Mouse (Mus musculus) midbrain, embryonic 13.5 days (tissue): ENCODE results near the gene Cidec. TPM values are rescaled to one million over a fixed set of nuclear protein-coding genes. Genes with fewer than 3 reads are reported as not detected.

ENCODE experiments used
- ATAC-seq: fragments of 200-750 bp; cut with Nextera tagmentation; 2 replicates; pipeline ENCODE4 v1.8.0; 2017; ENCODE audit warnings: mild to moderate bottlenecking, moderate TSS enrichment, moderate library complexity
- H3K27ac ChIP-seq: fragments of 300-500 bp; sonication (generic); 2 replicates; pipeline ENCODE4 v1.5.1; 2015; ENCODE audit warnings: inconsistent platforms, mild to moderate bottlenecking, moderate library complexity
- H3K27me3 ChIP-seq: fragments of 300-500 bp; sonication (generic); 2 replicates; pipeline ENCODE4 v1.6.1; 2015; ENCODE audit warnings: mild to moderate bottlenecking, inconsistent platforms
- H3K36me3 ChIP-seq: fragments of 300-500 bp; sonication (generic); 2 replicates; pipeline ENCODE4 v1.6.1; 2015; ENCODE audit warnings: mild to moderate bottlenecking, inconsistent platforms
- H3K4me1 ChIP-seq: fragments of 300-500 bp; sonication (generic); replicated peaks from 2 replicates; pipeline ENCODE4 v1.6.1; 2015; ENCODE audit warnings: inconsistent platforms
- H3K4me2 ChIP-seq: fragments of 300-500 bp; sonication (generic); replicated peaks from 2 replicates; pipeline ENCODE4 v1.6.1; 2015; ENCODE audit warnings: moderate library complexity, mild to moderate bottlenecking, inconsistent platforms
- H3K4me3 ChIP-seq: fragments of 300-500 bp; sonication (generic); replicated peaks from 2 replicates; pipeline ENCODE4 v1.5.1; 2015; ENCODE audit warnings: mild to moderate bottlenecking, inconsistent platforms
- H3K9ac ChIP-seq: fragments of 300-500 bp; sonication (generic); replicated peaks from 2 replicates; pipeline ENCODE4 v1.6.1; 2015; ENCODE audit warnings: mild to moderate bottlenecking, inconsistent platforms
- H3K9me3 ChIP-seq: fragments of 300-500 bp; sonication (generic); 2 replicates; pipeline ENCODE4 v1.6.1; 2016; ENCODE audit warnings: mild to moderate bottlenecking, inconsistent platforms
- WGBS: fragments of 180-500 bp; shearing (Covaris S2); methylation state at CpG from one replicate; pipeline ENCODE4 v1.1.7; 2015; 5-methylcytosine and 5-hydroxymethylcytosine counted together
- polyA plus RNA-seq: library from polyadenylated mRNA; unstranded; fragments of >200 nt; fragmentation: Nextera tagmentation; extraction: Ambion mirVana; gene quantifications from 2 replicates; pipeline ENCODE4 v1.2.1, GENCODE M21; 2015

Gene Cidec
- polyA plus RNA-seq, 1 experiment from 2014 or later = not detected

DNA sequence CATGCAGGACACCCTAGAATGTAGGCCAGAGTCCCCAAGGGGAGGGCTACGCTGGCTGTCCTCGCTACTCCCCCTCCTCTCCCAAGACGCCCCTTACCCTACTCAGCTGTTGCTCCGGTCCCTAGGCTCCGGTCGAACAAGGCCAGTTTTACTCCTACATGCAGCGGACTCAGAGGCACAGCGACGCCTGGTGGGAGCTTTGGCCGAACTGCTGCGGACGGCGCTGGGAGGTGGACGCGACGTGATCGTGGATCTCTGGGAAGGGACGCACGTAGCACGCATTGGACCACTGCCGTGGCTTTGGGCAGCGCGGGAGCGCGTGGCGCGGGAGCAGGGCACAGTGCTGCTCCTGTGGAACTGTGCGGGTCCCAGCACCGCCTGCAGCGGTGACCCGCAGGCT lies 33.9 kb upstream of the Cidec start:
- no peaks in the 10 kb centered on the region for H3K9me3 ChIP-seq
- peak overlapping the region; percentile 35 for H3K4me3 ChIP-seq
- no peaks in the 10 kb centered on the region for H3K36me3 ChIP-seq
- H3K27me3 ChIP-seq = peaks cover 40% of the 10 kb centered on the region
- WGBS = under 1% methylated on average over 31 of the region's 31 CpGs
- H3K4me2 ChIP-seq = peak overlapping the region; percentile 63
- ATAC-seq = peak; percentile 80
- peaks cover 15% of the 10 kb centered on the region for H3K4me1 ChIP-seq
- H3K27ac ChIP-seq = no peak overlapping the region
- peak overlapping the region; percentile 52 for H3K9ac ChIP-seq

DNA sequence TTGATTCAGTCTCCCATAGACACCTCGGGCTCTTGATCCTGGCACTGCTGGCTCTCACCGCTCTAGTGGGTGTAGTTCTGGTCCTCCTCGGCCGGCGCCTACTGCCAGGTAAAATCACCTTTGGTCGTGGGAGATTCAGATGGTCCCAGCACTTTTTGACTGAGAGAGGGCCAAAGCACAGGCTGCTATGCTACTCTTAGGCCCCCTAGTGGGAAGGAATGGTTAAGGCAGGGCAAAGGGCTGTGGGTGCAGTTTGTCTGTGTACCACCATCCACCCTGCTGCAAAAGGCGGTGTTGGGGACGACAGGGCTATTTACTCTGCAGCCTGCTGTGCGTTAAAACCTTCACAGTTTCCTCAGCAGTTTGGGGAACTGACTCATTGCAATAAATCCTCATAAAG lies 33.5 kb upstream of the Cidec start:
- WGBS = 8% methylated on average over 9 of the region's 9 CpGs
- peak overlapping the region; percentile 63 for H3K4me2 ChIP-seq

DNA sequence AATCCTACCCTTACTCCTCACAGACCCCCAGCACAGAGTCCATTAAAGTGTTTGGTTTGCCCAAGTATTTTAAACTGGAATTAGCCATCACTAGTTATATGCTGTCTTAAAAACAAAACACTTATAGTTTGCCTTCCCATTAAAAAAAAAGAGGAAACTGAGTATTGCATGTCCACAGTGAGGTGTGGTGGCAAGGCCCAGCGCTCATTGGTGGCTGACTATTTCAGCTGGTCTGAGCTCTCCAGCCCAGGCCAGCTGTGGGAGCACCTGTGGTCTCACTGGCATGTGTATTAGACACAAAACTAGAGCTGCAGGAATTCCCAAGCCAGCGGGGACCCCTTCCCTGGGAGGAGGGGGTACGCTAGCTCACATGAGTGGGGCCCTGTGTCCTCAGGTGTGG lies 33.0 kb upstream of the Cidec start:
- peaks cover 40% of the 10 kb centered on the region for H3K27me3 ChIP-seq
- peaks cover 15% of the 10 kb centered on the region for H3K4me1 ChIP-seq
- H3K4me2 ChIP-seq = no peak overlapping the region
- WGBS = 66% methylated on average over 3 of the region's 3 CpGs
- no peaks in the 10 kb centered on the region for H3K36me3 ChIP-seq
- no peak overlapping the region for H3K27ac ChIP-seq
- no peak for ATAC-seq
- no peaks in the 10 kb centered on the region for H3K9me3 ChIP-seq
- no peak overlapping the region for H3K9ac ChIP-seq
- no peak overlapping the region for H3K4me3 ChIP-seq

More for the DNA sequence above, 33.5 kb upstream of the Cidec start:
- Histone ChIP-seq H3K27me3 (peaks cover 40% of the 10 kb centered on the region), H3K4me3 (peak overlapping the region; percentile 35), H3K9ac (no peak overlapping the region; the same call in 1 of the 2 replicates), H3K36me3 (no peaks in the 10 kb centered on the region), H3K27ac (no peak overlapping the region), H3K9me3 (no peaks in the 10 kb centered on the region), H3K4me1 (peaks cover 15% of the 10 kb centered on the region)
- ATAC-seq = peak; percentile 76

DNA sequence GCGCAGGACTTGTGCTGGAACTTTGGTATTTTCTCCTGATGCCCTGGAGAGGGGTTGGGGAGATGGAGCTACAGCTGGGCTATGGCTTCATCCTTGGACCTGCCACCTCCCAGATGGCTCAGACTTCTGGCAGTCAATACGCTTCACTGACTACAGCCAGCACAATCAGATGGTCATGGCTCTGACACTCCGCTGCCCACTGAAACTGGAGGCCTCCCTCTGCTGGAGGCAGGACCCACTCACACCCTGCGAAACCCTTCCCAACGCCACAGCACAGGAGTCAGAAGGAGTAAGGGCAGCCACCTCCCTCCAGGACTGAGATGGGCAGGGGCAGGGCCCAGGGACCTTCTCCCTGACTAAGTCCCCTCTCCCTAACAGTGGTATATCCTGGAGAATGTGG lies 30.0 kb upstream of the Cidec start:
- no peaks in the 10 kb centered on the region for H3K36me3 ChIP-seq
- H3K4me3 ChIP-seq = no peak overlapping the region
- H3K27ac ChIP-seq = no peak overlapping the region
- no peak overlapping the region for H3K9ac ChIP-seq
- ATAC-seq = no peak
- H3K9me3 ChIP-seq = no peaks in the 10 kb centered on the region
- H3K4me1 ChIP-seq = peaks cover 11% of the 10 kb centered on the region
- H3K4me2 ChIP-seq = no peak overlapping the region
- H3K27me3 ChIP-seq = peaks cover 20% of the 10 kb centered on the region
- WGBS = 45% methylated on average over 5 of the region's 5 CpGs

DNA sequence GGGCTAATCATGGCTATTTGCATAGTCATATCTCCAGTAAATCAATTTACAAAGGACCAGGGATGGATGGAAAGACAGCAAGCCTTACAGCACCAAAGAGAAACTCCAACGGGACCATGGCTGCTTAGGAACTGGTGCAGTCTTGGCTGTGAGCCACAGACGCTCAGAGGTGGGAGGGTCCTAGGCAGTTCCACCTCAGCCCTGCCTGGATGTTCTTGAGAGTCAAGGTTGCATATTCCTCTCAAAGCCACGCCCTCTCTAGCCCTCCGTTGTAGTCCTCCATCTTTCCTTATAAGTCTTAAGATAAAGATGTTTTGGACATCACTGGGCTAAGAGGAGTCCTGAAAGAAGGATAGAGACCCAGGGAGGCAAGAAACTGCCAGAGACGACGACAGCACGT lies 28.5 kb upstream of the Cidec start:
- 70% methylated on average over 7 of the region's 7 CpGs for WGBS
- no peak overlapping the region for H3K4me2 ChIP-seq
- no peaks in the 10 kb centered on the region for H3K9me3 ChIP-seq
- H3K4me1 ChIP-seq = no peaks in the 10 kb centered on the region; the same call in 1 of the 2 replicates
- H3K27ac ChIP-seq = no peak overlapping the region
- ATAC-seq = no peak
- no peaks in the 10 kb centered on the region for H3K36me3 ChIP-seq
- H3K27me3 ChIP-seq = 0 out of 2 replicates have a peak, but pooled peaks cover 4% of the 10 kb centered on the region
- no peak overlapping the region for H3K4me3 ChIP-seq
- H3K9ac ChIP-seq = no peak overlapping the region

DNA sequence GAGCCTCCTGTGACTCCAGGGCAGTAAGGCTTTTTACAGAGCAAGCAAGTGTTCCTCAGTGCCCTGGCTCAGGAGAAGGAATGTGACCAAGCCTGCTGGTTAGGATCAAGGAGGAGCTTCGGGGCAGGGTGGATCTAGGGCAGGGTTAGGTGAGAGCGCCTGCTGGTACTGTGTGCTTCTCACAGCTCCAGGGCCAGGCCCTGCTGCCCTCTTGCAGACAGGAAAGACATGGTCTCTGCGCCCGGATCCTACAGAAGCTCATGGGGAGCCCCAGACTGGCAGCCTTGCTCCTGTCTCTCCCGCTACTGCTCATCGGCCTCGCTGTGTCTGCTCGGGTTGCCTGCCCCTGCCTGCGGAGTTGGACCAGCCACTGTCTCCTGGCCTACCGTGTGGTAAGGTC lies 23.1 kb upstream of the Cidec start:
- Histone ChIP-seq H3K4me1 (no peaks in the 10 kb centered on the region), H3K4me3 (no peak overlapping the region), H3K9me3 (no peaks in the 10 kb centered on the region), H3K4me2 (no peak overlapping the region), H3K36me3 (no peaks in the 10 kb centered on the region), H3K9ac (no peak overlapping the region), H3K27me3 (no peaks in the 10 kb centered on the region; the same call in 1 of the 2 replicates), H3K27ac (no peak overlapping the region)
- WGBS = 72% methylated on average over 10 of the region's 10 CpGs
- ATAC-seq = no peak

DNA sequence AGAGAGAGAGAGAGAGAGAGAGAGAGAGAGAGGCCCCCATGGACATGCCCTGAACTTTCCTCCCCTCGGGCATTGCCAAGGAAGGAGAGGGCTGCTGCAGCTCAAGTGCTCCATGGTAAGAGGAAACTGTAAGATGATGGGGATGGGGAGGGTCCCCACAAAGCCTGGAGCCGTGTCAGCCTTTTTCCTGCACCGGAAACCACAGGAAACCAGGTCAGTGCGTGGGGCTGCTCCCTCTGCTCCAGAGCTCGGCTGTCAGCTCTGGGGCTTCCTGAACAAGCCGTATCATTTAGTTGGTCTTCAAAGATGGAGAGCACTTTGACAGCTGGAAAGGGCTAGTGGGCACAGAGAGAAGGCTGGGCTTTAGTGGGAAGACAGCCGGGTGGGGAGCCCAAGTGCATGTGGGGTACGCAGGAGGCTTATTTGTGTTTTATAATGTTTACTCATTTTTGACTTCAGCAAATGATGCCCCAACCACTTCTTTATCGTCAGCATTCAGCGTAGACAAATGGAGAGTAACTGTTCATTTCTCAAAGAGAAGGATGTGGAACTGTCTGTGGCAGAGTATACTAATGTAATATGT lies 22.5 kb upstream of the Cidec start, which contains the start of gene Il17re:
Gene Il17re, plus strand, starts transcription at position 533 of the 583 bp plus-strand sequence.
- no peaks in the 10 kb centered on the region for H3K9me3 ChIP-seq
- H3K36me3 ChIP-seq = no peaks in the 10 kb centered on the region
- H3K4me3 ChIP-seq = no peak within 1 kb of the TSS
- 86% methylated on average over 10 of the region's 10 CpGs for WGBS
- no peak within 1 kb of the TSS for H3K4me2 ChIP-seq
- H3K9ac ChIP-seq = no peak within 1 kb of the TSS
- H3K4me1 ChIP-seq = no peaks in the 10 kb centered on the region
- no peak within 1 kb of the TSS for H3K27ac ChIP-seq
- H3K27me3 ChIP-seq = no peaks in the 10 kb centered on the region; the same call in 1 of the 2 replicates
- no peak for ATAC-seq

DNA sequence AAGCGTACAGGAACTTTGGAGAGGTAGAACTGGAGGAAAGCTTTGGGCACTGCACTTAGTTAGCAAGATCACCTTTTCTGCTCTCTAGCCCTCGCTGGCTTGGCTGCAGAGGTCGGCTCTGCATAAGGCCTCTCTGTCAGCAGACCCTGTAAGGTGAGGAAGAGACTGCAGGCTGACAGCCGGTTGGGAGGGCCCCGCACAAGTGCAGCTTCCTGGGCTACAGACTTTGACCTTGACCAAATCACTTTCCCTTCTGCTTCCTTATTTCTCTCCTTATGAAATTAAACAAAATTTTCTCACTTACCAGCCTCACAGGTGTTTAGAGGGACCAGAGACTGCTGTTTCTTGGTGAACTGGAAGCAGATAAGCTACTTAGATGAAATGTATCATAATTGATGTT lies 19.4 kb upstream of the Cidec start:
- no peak overlapping the region for H3K9ac ChIP-seq
- no peak overlapping the region for H3K4me2 ChIP-seq
- H3K36me3 ChIP-seq = no peaks in the 10 kb centered on the region
- 80% methylated on average over 5 of the region's 5 CpGs for WGBS
- no peaks in the 10 kb centered on the region for H3K4me1 ChIP-seq
- no peak overlapping the region for H3K4me3 ChIP-seq
- no peak overlapping the region for H3K27ac ChIP-seq
- no peak for ATAC-seq
- H3K9me3 ChIP-seq = no peaks in the 10 kb centered on the region
- no peaks in the 10 kb centered on the region; the same call in 1 of the 2 replicates for H3K27me3 ChIP-seq

DNA sequence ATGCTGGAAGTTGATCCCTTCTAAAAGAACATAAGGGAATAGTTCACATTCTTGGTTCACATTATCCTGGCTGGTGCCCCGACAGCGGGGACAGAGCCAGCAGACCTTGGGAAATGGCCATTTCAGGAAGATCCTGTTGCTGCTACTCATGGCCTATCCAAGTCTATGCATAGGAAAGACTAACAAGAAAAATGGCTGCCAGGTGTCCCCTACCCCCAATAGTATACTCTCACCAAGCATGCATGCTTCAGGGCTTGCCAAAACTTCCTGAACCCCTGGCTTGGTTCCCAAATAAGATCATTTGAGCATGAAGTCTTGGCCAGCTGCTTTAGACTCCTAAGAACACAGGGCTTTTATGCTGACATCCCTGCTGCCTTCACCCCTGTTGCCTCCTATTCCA lies 16.3 kb upstream of the Cidec start:
- no peak for ATAC-seq
- 88% methylated on average over 2 of the region's 2 CpGs for WGBS
- peaks cover 28% of the 10 kb centered on the region for H3K36me3 ChIP-seq
- H3K9me3 ChIP-seq = no peaks in the 10 kb centered on the region
- H3K4me3 ChIP-seq = no peak overlapping the region
- no peak overlapping the region for H3K27ac ChIP-seq
- H3K4me1 ChIP-seq = no peaks in the 10 kb centered on the region
- H3K9ac ChIP-seq = no peak overlapping the region
- H3K27me3 ChIP-seq = no peaks in the 10 kb centered on the region; the same call in 1 of the 2 replicates
- no peak overlapping the region for H3K4me2 ChIP-seq

DNA sequence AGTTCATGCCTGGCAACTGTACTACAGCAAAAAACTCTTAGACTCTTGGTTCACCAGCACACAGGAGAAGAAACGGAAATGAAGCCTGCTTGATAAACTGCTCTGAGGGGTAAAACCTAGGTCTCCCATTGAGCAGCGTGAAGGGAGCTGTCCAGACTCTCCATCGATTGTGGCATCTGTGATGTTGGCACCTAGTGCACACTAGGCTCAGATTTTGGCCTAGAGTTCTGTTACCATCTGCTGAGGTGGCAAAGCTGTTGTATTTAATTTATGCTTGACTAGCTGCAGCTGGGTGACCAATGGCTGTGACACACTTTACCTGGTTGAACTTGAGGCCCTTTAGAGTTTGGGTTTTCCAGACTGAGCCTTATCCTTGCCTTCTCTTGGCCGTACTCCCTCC lies 12.1 kb upstream of the Cidec start:
- Histone ChIP-seq H3K4me1 (peaks cover 12% of the 10 kb centered on the region), H3K9ac (no peak overlapping the region), H3K4me3 (no peak overlapping the region), H3K27ac (no peak overlapping the region), H3K36me3 (peaks cover 39% of the 10 kb centered on the region), H3K9me3 (no peaks in the 10 kb centered on the region), H3K4me2 (no peak overlapping the region), H3K27me3 (no peaks in the 10 kb centered on the region)
- 95% methylated on average over 4 of the region's 4 CpGs for WGBS
- no peak for ATAC-seq

DNA sequence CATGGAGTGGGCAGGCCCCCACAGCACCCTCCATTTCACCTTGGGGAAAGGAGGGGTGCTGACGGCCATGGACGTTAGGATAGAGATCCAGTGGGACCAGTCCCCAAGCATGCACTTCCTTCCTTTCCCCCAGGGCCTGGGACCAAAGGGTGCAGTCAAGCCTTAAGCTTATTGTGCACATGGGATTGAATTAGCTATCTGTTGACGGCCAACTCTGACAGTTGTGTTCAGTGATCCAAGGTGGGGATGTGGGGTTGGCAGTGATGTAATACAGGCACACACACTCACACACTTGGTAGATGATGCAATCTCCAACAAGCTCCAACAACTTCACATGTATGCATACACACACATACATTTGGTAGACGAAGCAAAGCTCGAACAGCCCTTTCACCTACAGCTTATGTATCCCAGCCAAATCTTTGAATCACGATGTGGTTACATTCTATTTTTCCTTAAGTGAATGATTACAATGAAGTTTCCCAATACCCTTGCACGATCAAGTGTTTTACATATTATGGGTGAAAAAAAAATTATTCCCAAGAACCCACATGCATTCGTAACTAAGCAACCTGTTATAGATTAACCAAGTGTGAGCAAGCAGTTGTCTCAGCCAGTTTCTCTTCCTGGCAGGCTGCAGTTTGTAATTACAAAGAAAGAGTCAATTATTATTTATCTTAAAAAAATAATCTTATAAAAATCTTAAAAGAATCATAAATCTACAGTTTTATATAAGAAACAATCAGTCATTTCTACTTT lies 8.8 kb upstream of the Cidec start:
- H3K9ac ChIP-seq = no peak overlapping the region
- 87% methylated on average over 8 of the region's 8 CpGs for WGBS
- H3K4me1 ChIP-seq = peaks cover 16% of the 10 kb centered on the region
- no peaks in the 10 kb centered on the region for H3K27me3 ChIP-seq
- H3K27ac ChIP-seq = no peak overlapping the region
- no peaks in the 10 kb centered on the region for H3K9me3 ChIP-seq
- H3K36me3 ChIP-seq = peaks cover 36% of the 10 kb centered on the region
- H3K4me3 ChIP-seq = no peak overlapping the region
- ATAC-seq = no peak
- H3K4me2 ChIP-seq = no peak overlapping the region

DNA sequence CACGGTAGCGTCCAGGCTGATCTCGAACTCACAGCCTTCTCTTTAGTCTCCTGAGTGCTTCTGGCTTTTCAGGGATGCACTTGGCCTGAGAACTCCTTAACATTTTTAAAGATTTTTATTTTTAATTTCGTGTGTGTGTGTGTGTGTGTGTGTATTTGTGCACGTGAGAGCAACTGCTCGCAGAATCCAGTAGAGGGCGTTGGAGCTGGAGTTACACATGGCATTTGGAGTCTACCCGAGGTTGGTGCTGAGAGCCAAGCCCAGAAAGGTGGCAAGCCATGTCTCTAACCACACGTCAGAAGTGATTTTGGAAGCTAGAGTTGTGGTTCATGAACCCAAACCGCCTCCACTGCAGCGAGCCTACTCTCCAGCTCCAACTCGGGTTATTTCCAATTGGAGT lies 7.5 kb upstream of the Cidec start:
- H3K27ac ChIP-seq = no peak overlapping the region
- H3K9ac ChIP-seq = peak overlapping the region; percentile 96
- peak overlapping the region; percentile 82 for H3K4me2 ChIP-seq
- H3K27me3 ChIP-seq = no peaks in the 10 kb centered on the region
- no peak for ATAC-seq
- no peaks in the 10 kb centered on the region for H3K9me3 ChIP-seq
- H3K4me1 ChIP-seq = peaks cover 16% of the 10 kb centered on the region
- peak overlapping the region; percentile 84 for H3K4me3 ChIP-seq
- peaks cover 23% of the 10 kb centered on the region for H3K36me3 ChIP-seq
- WGBS = 49% methylated on average over 12 of the region's 12 CpGs
